Mouse (Mus musculus) telencephalon, adult 2 months (tissue): Measurements from ENCODE around the gene Tnrc6c.
A peak's percentile ranks its signal among the peaks of the same experiment; 100 is the strongest.

Experiments used
- DNase-seq: peaks from one replicate; pipeline ENCODE4 v3.0.0-alpha.2; 2011; ENCODE audit warnings: low read depth, low spot score

Gene Tnrc6c

DNA sequence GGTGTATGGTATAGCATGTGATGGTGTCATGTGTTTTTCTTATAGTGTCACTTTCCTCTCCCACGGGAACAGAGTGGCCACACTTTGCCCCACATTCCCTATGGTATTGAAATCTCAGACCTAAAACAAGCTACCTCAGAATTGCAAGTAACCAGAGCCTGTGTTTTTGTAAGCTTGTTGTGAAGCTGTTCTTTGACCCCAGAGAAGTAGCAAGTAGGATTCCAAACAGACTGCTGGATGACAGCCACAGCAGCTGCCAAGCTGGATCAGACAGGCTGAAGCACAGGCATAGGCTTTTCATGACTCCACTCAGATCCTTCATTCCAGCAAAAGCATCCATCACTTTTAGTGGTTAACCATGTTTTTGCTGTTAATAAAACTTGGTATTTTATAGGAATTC is 74.8 kb downstream of the Tnrc6c start:
- DNase-seq, result no peak

DNA sequence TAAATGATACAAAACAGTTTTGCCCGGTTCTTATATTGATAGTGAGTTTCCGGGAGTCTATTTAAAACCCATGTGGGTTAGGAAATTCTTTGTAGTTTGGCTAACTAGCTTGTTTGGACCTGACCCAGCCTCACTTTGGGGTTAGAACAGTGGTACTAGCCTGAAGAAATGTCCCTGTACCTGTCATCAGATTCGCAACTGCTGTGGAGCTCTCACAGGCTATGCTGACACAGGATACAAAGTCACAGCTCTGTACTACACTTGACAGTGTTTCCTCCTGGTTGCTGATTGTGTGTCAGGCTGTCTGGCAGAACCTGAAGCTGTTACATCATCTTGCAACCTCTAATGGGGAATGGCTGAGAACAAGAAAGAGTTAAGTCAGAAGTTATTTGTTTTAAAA is 75.3 kb downstream of the Tnrc6c start:
- DNase-seq, result no peak

DNA sequence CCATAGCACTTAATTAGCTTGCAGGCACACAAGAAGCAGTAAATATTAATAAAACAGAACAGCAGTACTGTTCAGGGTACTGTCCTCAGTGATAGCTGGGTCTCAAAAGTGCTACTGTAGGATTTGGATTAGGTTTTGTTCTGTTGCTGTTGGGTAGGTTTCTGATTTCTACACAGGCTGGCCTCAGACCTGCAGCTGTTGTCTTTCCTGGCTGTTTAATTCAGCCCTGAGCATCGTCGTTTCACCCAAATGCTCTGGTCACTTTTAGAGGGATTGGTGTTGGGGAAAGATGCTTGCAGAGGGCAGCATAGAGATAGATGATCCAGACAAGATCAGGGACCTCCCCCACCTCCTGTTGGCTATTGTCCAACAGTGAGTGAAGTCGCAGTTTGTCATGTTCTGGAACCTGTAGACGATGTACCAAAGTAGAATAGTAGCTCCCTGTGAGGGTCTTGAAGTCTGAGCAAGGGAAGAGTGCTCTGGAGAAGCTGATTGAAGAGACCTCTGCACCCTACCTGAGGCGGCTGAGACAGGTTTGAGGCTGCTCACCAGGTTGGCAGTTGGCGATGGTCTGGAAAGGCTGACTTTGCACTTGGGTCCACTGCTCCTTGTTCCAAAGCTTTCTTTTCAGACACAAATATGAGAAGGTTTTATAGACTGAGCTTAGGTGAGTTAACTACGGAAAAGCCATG is 75.9 kb downstream of the Tnrc6c start:
- no peak for DNase-seq

DNA sequence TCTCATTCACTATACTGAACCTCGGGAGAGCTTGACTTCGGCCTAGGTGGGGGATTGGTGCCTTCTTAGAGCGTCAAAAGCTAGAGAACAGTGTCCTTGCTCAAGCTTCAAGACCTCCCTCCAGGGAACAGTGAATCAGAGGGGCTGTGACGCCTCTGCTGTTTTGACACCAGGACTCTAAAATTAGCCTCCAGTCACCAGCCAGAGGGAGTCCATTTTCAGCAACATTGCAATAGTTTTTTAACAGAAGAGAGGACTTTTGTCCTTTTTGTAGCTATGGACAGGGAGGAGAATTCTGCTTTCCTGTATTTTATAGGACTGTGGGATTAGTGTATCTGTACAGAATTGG is 76.4 kb downstream of the Tnrc6c start:
- DNase-seq, result no peak

DNA sequence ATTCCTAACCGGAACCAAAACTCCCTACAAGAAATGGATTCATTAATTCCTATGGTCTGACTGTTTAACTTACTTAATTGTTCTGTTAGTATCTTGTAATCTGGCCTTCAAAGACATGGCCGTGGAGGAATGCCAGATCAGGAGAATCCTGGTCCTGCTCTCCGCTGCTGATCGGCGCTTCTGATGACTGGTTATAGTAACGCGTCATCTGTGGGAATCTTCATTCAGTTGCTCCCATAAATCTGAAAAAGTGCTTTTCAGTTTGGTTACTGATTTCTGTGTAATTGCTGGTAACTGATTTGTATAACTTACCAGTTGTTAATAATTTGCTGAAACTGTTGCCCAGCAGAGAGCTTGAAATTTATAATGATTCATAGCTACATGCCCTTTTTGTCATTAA is 77.4 kb downstream of the Tnrc6c start:
- DNase-seq, result no peak

DNA sequence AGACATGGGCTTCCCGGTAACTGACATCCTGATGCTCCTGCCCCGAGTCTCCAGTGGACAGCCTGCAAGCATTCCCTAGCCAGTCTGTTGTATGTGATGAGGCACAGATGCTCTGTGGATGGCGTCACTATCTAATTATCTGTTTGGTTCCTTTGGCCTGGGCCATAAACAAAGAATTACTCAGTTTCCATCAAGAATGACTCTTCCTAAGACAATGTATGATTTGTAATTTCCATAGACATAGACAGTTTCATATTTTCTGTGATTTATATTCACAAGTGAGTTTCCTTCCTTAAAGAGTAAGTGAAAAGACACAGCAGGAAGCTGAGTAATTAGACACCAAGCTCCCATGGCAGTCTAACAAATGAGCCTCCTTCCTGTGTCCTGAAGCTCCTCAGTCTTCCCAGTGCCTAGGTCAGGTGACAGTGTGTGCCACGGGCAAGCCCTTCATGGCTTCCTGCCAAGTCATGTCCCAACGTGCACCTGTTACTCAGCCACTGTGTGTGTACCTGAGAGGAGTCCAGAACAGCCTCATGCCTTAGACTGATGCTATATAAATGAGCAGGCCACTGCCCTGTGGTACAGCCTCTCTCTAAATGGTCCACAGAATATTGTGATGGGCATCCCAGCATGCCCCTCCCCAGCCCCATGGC is 82.1 kb downstream of the Tnrc6c start:
- no peak for DNase-seq

DNA sequence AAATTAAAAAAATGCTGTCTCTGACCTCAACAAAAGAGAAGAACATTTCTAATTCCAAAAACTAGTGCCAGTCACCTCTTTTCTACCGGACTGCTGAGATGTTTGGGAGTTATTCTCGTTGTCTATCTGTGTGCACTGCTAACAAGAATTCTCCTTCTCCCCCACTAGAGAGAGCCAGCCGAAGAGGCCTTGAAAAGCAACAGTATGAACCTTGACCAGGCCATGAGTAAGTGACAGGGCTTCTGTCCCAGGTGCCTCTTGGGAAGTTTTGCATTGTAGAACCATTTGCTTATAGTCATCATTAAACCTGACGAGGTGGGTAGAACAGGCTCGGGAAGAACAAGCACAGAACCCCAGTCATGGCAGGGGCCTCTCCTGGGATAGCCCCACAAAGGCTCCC is 84.0 kb downstream of the Tnrc6c start:
- DNase-seq, result no peak

DNA sequence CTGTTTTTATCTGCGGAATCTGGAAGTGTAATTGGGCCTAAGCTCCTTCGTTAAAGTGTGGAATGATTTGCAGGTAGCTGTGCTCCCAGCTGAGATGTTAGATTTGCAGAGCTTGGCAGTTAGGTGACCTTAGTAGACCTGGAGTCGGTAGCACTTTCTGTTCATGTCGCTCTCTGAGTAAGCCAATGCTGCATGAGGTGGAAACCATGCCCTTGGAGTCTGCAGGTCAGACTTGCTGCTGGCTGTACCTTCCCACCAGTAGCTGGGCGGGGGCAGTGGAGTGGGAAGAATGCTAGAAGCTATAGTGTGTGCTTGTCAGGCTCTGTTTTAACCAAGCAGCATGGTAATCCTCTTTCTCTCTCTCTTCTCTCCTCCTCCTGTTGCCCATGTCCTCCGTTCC is 87.0 kb downstream of the Tnrc6c start:
- no peak for DNase-seq

DNA sequence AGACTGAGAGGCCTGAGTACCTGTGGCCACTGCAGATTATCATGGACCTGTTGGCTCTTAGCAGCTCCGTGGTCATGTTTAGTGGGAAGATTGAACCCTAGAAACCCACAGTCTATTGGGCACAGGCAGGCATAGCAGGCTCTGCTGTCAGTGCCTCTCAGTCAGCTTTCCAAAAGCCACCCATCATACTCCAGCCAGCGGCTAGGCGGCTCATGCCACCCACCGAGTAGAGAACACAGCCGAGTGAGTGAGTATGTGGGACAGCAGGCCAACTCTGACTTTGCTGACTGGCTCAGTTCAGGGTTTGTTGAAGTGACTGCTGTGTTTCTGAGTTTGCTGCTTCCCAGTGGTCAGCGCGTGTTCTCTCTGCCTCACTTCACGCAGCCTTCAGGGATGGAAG is 88.2 kb downstream of the Tnrc6c start:
- no peak for DNase-seq

DNA sequence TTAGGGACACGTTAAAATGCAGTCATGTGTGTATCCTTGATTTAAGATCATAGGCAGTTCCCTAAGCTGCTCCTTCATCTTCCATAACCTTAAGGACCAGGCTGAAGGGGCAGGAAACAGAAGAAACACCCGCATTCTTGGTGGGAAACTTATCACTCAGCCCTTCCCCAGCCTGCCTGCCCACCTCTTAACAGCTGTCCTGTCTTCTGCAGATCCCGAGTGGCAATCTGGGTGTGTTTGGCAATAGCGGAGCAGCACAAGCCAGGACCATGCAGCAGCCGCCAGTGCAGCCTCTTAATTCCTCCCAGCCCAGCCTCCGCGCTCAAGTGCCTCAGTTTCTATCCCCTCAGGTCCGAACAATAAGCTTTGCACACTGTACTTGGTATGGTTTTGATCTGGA is 88.6 kb downstream of the Tnrc6c start:
- no peak for DNase-seq

DNA sequence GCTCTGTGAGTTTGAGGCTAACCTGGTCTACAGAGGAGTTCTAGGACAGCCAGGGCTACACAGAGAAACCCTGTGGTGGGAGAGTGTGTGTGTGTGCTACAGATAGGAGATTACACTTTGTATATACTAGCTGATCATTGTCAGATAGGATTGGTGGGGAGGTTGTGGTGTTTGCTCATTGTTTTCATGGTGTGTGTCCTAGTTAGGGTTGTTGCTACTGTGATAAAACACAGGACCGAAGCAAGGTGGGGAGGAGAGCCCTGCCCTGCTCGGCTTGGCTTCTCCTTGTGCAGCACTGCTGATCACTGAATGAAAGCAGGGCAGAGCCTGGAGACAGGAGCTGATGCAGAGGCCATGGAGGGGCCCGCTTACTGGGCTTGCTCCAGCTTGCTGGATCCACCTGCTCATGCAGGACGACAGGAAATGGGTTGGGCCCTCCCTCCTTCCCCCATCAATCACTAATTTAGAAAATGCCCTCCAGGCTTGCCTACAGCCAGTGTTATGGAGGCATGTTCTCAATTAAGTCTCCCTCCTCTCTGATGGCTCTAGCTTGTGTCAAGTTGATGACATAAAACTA is 89.5 kb downstream of the Tnrc6c start:
- no peak for DNase-seq

DNA sequence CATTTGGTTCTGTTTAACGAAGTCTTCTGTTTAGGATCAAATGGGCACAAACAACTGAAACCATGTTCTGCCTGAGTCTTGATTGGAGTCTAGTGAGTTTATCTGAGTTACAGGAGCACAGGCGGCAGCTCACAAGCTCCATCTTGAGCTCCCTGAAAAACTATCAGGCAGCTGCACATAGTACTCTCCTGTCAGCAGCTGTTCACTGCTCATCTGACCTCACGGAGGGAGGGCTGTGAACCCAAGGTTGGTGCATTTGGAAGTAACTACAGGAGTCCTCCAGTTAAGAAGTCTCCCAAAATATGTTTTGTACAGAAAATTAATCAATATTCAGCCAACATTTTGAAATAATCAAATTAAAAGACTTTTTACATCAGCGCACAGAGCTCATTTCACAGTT is 94.5 kb downstream of the Tnrc6c start:
- DNase-seq, result no peak

DNA sequence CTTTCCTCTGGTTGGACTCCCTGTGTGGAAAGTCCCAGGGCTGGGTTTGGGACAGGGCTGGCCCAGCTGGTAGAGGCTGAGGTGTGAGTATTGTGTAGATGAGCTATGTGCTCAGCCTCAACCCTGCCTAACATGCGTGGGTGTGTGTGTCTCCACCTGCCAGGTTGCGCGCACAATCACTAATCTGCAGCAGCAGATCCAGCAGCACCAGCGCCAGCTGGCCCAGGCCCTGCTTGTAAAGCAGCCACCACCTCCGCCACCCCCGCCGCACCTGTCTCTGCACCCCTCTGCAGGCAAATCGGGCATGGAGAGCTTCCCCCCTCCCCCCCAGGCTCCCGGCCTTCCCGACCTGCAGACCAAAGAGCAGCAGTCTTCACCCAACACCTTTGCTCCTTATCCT is 95.3 kb downstream of the Tnrc6c start:
- peak; percentile 70 for DNase-seq

DNA sequence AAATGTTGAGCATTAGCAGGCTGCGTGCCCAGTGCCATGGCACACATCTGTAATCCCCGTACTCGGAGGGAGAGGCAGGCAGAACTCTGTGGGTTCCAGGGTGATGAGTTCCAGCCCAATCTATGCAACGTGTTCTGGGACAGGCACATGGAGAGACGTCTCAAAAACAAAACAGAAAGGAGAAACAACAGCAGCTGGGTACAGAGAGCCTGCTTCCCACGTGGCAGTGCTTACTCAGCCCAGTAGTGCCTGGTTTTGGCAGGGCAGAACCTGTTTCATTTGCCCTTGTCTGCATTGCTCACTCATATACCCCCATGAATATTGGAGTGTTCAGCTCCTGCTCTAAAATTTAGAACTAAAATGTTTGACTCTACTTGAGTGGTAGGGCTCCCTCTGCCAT is 97.5 kb downstream of the Tnrc6c start:
- DNase-seq, result no peak

DNA sequence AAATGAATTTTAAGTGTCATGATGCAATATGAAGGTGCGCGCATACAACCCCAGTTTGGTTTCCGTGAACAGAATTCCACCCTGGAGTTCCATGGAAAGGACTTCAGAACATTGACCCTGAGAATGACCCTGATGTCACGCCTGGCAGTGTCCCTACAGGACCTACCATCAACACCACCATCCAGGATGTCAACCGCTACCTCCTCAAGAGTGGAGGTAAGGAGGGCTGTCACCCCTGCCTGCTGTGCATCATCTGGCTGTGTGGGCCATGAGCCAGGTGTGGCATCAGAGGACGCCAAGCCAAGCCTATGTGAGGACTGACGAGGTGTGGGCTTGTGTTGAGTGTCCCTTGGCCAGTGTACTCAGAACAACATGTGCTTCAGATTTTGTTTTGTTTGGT is 101.8 kb downstream of the Tnrc6c start:
- no peak for DNase-seq

DNA sequence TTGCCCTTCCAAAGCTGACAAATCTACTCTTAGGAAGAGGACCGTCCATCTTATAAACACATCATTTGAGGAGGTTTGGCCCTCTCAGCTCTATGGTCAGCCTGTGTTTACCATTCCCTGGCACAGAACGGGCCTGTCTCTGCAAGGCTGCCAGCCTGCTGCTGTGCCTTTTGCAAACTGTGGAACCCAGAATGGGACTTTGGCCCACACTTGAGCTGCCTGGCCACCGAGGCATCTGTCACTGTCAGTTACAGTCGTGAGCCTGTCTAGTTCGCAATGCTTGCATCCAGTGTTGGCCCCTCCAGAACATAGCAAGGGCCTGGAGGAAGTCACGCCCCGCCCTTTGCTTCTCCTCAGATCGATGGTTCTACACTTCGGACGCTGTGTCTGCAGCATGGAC is 105.2 kb downstream of the Tnrc6c start:
- DNase-seq, result no peak

DNA sequence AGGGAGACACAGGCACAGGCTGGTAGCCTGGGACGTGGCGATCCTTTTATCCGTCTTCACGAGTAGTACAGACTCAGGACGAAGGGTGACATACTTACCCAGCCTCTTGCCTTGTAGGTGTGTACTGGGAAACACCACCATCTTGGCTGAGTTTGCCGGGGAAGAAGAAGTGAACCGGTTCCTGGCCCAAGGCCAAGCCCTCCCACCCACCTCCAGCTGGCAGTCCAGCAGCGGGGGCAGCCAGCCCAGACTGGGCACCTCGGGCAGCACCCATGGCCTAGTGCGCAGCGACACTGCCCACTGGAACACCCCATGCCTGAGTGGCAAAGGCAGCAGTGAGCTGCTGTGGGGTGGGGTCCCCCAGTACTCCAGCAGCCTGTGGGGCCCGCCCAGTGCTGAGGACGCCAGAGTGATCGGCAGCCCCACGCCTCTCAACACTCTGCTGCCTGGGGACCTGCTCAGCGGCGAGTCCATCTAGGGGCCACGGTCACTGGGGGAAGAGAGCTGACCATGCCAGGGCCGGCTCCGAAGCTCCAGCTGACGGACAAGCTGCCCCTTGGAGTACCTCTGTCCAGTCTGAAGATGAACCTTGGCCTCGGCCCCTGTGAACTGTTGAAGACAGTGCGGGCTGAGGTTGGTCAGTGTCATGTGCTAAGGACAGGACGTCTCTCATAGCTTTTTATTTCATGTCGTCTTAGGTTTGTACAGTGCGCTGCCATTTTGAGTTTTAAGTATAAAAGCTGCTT is 106.5 kb downstream of the Tnrc6c start:
- DNase-seq, result no peak

DNA sequence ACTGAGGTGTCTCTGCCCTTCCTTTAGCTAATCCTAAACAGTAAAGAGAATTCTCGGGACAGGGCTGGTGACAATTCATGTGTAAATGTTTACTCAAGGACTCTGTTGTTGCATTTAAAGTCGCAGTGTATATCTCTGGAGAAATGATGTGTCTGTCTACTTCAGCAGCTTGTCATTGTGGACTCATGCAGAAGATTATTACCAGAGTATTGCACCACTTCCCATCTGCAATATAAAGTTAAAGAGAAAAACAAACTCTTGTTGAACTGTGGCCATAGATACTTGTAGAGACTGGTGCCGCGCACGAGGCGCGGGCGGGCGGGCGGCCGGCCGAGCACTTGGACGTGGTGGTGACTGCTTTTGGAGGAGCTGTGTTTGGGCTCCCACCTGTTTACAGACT is 107.7 kb downstream of the Tnrc6c start:
- no peak for DNase-seq

DNA sequence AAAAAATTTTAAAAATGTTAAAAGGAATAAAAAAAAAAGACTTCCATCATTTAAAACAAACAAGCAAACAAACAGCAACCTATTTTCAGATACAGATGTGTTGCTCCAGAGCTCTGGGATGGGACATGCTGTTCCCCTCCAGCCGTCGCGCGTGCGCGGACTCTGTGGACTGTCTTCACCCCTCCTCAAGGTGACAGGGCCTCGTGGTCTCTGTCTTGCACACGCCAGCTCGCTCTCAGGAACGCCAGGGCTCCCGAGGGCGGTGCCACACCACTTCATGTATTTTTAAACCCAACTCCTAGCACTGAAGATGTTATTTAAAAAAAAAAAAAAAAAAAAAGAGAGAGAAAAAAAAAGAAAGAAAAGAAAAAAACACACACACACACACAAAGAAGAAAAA is 108.2 kb downstream of the Tnrc6c start:
- DNase-seq, result no peak

DNA sequence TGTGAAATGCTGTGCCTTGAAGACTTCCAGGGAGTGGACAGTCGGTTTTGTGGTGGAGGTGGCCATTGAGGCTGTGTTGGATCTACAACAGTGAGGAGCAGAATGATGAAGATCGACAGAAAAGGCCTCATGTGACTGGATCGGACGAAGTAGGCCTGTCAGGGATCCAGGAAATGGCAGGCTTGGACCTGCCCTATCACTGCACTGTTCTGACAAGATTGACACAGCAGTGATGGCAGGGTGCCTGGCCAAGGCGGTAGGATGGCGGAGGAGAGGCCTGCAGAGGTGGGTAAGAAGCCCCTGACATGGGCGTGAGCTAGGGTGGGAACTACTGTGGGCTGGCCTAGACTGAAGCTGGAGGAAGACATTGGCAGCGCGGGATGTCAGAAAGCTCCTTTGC is 110.2 kb downstream of the Tnrc6c start:
- DNase-seq, result no peak

DNA sequence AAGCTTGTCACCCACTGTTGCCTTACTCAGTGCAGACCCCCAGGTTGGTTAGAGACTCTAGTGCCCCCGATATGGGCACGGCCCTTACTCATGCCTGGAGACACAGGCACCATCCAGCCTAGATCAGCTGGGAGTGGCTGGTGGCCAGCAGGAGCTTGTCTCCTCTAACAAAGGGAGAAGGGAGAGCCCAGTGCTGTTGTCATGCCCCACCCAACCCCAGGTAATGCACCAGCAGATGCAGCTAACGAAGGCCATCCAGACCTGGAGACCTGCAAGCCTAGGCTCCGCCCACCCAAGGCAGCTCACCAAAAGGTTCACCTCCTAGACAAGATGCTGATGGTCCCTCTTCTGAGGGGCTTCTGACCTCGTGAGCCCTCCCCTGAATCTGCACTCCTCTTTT is 111.3 kb downstream of the Tnrc6c start:
- no peak for DNase-seq

DNA sequence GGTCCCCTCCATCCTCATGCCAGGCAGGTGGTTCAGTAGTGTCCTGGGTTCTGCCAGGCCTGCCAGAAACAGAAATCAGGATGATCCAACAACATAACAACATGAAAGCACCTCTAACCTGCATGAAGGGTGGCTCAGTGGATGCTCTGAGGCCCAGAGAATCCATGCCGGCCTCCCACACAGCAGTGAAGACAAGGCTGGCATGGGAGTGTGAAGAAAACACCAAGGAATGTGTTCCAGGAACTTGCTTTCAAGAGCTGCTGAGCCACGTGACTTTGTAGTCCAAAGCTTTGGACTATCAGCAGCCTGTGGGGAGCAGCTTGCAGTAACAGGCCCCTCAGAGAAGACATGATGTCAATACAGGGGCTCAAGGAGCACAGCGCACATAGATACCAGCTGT is 112.2 kb downstream of the Tnrc6c start:
- no peak for DNase-seq
